Mouse (Mus musculus) midbrain, embryonic 16.5 days (tissue): ENCODE measurements around the gene Tll2. TPM values are rescaled to one million over a fixed set of nuclear protein-coding genes. Genes with fewer than 3 reads are reported as not detected.

Experiments
- ATAC-seq: fragments of 200-750 bp; cut with Nextera tagmentation; 2 replicates; pipeline ENCODE4 v1.8.0; 2017; ENCODE audit warnings: moderate TSS enrichment
- H3K27ac ChIP-seq: fragments of 300-500 bp; sonication (generic); 2 replicates; pipeline ENCODE4 v1.5.1; 2014; ENCODE audit warnings: mild to moderate bottlenecking, low read length, mixed read lengths
- H3K27me3 ChIP-seq: fragments of 300-500 bp; sonication (generic); 2 replicates; pipeline ENCODE4 v1.6.1; 2014; ENCODE audit warnings: low read depth, low read length, mixed read lengths; ENCODE audit not compliant: control insufficient read depth, insufficient read depth
- H3K36me3 ChIP-seq: fragments of 300-500 bp; sonication (generic); 2 replicates; pipeline ENCODE4 v1.6.1; 2014; ENCODE audit warnings: mild to moderate bottlenecking, low read length, moderate library complexity, mixed read lengths; ENCODE audit not compliant: control insufficient read depth, insufficient read depth
- H3K4me1 ChIP-seq: fragments of 300-500 bp; sonication (generic); 2 replicates; pipeline ENCODE4 v1.6.1; 2014; ENCODE audit warnings: mild to moderate bottlenecking, low read length, mixed read lengths; ENCODE audit not compliant: control insufficient read depth, insufficient read depth
- H3K4me2 ChIP-seq: fragments of 300-500 bp; sonication (generic); 2 replicates; pipeline ENCODE4 v1.6.1; 2014; ENCODE audit warnings: mild to moderate bottlenecking, low read length, mixed read lengths
- H3K4me3 ChIP-seq: fragments of 300-500 bp; sonication (generic); 2 replicates; pipeline ENCODE4 v1.5.1; 2014; ENCODE audit warnings: low read depth, mild to moderate bottlenecking, low read length, moderate library complexity, mixed read lengths
- H3K9ac ChIP-seq: fragments of 300-500 bp; sonication (generic); 2 replicates; pipeline ENCODE4 v1.6.1; 2014; ENCODE audit warnings: low read depth, low read length, mixed read lengths
- H3K9me3 ChIP-seq: fragments of 300-500 bp; sonication (generic); replicated peaks from 2 replicates; pipeline ENCODE4 v1.6.1; 2014; ENCODE audit warnings: mild to moderate bottlenecking, low read length, mixed read lengths; ENCODE audit not compliant: control insufficient read depth, poor library complexity, severe bottlenecking
- WGBS: fragments of 180-500 bp; shearing (Covaris S2); extraction: QIAGEN DNeasy Blood & Tissue Kit; methylation state at CpG from one replicate; pipeline ENCODE4 v1.1.7; 2014; 5-methylcytosine and 5-hydroxymethylcytosine counted together
- polyA plus RNA-seq: library from polyadenylated mRNA; unstranded; fragments of >200 nt; fragmentation: Nextera tagmentation; extraction: Ambion mirVana; gene quantifications from 2 replicates; pipeline ENCODE4 v1.2.1, GENCODE M21; 2015

Tll2 gene
- polyA plus RNA-seq, 1 experiment from 2014 or later = 1.3 TPM

DNA sequence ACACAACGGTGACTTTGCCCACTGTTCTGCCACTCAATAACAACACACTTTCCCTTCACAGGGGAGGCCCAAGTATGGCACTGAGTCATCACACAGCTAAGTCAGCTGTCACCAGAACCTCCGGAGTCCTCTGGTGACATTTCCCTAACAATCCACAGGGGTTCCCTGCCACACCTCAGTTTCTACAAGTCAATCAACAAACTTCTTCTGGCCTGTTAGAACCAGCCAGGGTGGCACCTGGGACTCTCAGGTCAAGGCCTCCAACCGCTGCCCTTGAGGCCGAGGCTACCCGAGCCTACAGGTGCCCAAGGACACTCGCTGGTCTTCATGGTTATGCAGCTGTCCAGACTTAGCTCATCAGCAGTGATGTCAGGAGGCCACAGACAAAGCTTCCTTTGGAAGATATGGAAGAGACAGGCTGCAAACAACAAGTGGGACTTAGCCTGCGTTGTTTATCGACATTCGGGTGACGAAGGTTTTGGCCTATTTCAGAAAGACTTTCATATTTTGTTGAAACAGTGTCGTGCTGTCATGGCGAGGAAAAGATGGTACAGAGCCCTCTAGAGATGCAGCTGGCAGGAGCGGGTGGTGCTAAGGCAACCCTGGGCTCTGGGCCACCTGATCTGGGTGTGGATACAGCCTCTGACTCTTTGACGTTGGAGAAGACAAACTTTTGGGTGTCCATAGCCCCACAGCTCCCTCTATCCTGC is 132.7 kb downstream of the Tll2 start:
- Histone ChIP-seq H3K4me2 (no peak overlapping the region), H3K9me3 (no peaks in the 10 kb centered on the region), H3K27ac (no peak overlapping the region), H3K36me3 (no peaks in the 10 kb centered on the region), H3K27me3 (no peaks in the 10 kb centered on the region), H3K9ac (no peak overlapping the region), H3K4me3 (no peak overlapping the region), H3K4me1 (no peaks in the 10 kb centered on the region)
- WGBS = 92% methylated on average over 14 of the region's 14 CpGs
- no peak for ATAC-seq

DNA sequence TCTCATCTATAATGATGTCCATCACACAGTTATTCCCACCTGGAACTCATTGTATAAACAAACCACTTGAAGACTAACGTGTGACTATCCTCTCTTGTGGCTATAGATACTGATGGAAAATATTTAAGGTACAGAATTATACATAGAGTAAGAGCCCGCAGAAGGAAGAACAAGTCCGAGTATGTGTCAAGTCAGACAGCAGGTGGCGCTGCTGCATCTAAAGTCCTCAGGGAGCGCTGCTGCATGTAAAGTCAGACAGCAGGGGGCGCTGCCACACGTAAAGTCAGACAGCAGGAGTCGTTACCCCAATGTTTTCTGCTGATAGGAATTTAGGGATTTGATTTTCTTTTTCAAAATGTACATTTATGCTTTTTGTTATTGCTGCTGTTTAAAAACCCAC is 135.1 kb downstream of the Tll2 start:
- H3K9ac ChIP-seq = no peak overlapping the region
- no peaks in the 10 kb centered on the region for H3K27me3 ChIP-seq
- no peaks in the 10 kb centered on the region for H3K36me3 ChIP-seq
- no peaks in the 10 kb centered on the region for H3K4me1 ChIP-seq
- no peak overlapping the region for H3K27ac ChIP-seq
- 6% methylated on average over 8 of the region's 8 CpGs for WGBS
- no peak overlapping the region for H3K4me2 ChIP-seq
- no peaks in the 10 kb centered on the region for H3K9me3 ChIP-seq
- 0 out of 2 replicates have a peak, but pooled peaks have one; percentile 39 for ATAC-seq
- no peak overlapping the region for H3K4me3 ChIP-seq

DNA sequence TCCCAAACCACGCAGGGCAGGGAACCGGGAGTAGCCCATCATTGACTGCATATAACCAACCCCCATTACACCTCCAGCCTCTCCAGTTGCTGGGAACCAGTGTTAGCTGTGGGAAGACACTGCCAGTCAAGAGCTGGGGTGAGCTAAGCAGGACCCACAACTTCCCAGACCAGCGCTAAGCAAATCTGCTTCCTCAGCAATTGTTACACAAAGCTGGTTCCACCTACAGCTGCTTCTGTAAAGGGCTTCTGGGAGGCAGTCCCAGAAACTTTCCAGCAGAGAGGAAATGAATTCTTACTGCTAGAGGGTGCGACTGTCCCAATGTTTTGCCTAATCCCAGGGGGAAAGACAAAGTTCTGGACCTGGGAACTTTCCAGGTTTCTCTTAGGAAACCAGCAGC is 151.9 kb downstream of the Tll2 start:
- H3K4me3 ChIP-seq = no peak overlapping the region
- no peak overlapping the region for H3K4me2 ChIP-seq
- no peak overlapping the region for H3K9ac ChIP-seq
- no peaks in the 10 kb centered on the region for H3K9me3 ChIP-seq
- no peak for ATAC-seq
- no peak overlapping the region for H3K27ac ChIP-seq
- no peaks in the 10 kb centered on the region for H3K27me3 ChIP-seq
- no peaks in the 10 kb centered on the region for H3K4me1 ChIP-seq
- WGBS = 71% methylated on average over 4 of the region's 4 CpGs
- H3K36me3 ChIP-seq = no peaks in the 10 kb centered on the region

DNA sequence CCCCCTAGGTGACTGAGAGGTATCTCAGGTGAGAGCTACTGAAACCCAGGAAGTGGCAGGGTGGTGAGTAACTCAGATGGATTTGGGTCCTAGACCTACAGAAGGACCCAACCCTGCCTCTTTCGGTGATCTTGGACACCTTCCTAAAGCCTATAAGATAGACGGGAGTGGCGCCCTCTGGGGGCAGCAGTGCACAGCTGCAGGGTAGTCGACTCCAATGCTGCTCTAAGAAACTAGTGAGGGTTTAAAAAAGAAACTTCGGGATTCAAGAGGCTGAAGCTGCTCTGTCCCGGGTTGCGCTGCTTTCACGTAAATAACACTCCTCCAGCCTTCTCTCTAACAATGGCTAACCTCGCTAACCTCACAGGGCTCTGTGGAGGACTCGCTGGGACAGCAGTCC is 153.1 kb downstream of the Tll2 start:
- Histone ChIP-seq H3K9me3 (no peaks in the 10 kb centered on the region), H3K36me3 (no peaks in the 10 kb centered on the region), H3K9ac (no peak overlapping the region), H3K27me3 (no peaks in the 10 kb centered on the region), H3K4me3 (no peak overlapping the region), H3K4me2 (no peak overlapping the region), H3K4me1 (no peaks in the 10 kb centered on the region), H3K27ac (no peak overlapping the region)
- 40% methylated on average over 10 of the region's 10 CpGs for WGBS
- no peak for ATAC-seq

DNA sequence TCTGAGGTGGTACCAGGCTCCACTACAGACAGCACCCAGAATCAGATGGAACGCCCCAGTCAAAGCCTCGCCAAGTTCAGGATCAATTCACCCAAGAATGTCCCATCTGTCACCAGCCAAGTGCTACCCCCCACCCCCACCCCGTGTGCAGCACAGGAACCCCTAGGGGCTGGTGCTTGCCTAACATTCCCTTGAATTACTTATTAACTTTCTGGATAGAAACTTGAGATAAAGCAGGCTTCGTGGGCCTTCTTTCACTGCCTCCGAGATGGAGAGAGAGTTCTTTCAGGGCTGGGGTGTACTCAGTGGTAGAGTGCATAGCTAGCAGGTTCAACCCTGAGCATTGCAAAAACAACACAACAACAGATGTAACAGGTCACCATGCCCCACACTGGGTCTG is 154.4 kb downstream of the Tll2 start:
- ATAC-seq = no peak
- no peak overlapping the region for H3K4me3 ChIP-seq
- H3K27me3 ChIP-seq = no peaks in the 10 kb centered on the region
- no peak overlapping the region for H3K27ac ChIP-seq
- H3K9ac ChIP-seq = no peak overlapping the region
- H3K36me3 ChIP-seq = no peaks in the 10 kb centered on the region
- H3K9me3 ChIP-seq = no peaks in the 10 kb centered on the region
- no peaks in the 10 kb centered on the region for H3K4me1 ChIP-seq
- no peak overlapping the region for H3K4me2 ChIP-seq
- WGBS = 77% methylated on average over 5 of the region's 5 CpGs

DNA sequence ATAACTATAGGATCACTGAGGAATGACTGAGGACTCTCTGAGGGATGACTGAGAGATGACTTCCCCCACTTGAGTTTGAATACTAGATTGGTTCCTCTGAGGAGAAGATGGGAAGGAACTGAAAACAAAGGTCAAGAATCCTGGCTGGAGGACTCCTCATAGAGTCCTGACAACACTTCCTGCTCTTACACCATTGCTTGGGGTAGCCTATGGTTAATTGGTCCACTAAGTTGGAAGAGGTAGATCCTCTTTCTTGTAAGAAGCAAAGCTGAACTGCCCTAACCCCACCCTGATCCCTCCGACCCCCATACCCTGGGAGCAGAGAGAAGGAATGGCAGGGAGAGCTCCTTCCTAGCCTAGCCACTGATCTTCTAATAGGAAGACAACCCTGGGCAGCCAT is 154.9 kb downstream of the Tll2 start:
- ATAC-seq = no peak
- H3K9me3 ChIP-seq = no peaks in the 10 kb centered on the region
- 87% methylated on average over 1 of the region's 1 CpGs for WGBS

DNA sequence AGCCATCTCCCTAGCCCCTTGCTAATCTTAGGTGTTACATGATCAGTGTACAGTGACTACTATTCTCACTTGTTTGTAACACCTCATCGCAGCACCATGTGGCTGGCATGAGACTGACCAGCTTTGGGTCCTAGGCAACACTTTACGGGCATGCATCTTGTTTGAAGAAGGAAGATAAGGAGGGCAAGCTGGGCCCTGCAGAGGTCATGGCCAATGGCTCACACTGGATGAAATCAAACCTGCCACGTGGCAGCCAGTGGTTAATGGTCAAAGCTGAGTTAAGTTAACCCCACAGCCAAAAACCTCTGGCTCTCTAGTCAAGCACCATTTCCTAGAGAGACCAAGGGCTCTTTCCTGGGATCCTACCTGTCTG is 158.5 kb downstream of the Tll2 start:
- WGBS = 88% methylated on average over 3 of the region's 3 CpGs
- no peaks in the 10 kb centered on the region for H3K9me3 ChIP-seq
- no peaks in the 10 kb centered on the region for H3K4me1 ChIP-seq
- no peak for ATAC-seq
- no peak overlapping the region for H3K9ac ChIP-seq
- H3K4me3 ChIP-seq = no peak overlapping the region
- no peaks in the 10 kb centered on the region for H3K27me3 ChIP-seq
- no peaks in the 10 kb centered on the region for H3K36me3 ChIP-seq
- no peak overlapping the region for H3K27ac ChIP-seq
- no peak overlapping the region for H3K4me2 ChIP-seq

More for the DNA sequence above, 154.9 kb downstream of the Tll2 start:
- no peak overlapping the region for H3K9ac ChIP-seq
- no peaks in the 10 kb centered on the region for H3K27me3 ChIP-seq
- H3K27ac ChIP-seq = no peak overlapping the region
- H3K36me3 ChIP-seq = no peaks in the 10 kb centered on the region
- H3K4me3 ChIP-seq = no peak overlapping the region
- no peaks in the 10 kb centered on the region for H3K4me1 ChIP-seq
- no peak overlapping the region for H3K4me2 ChIP-seq

DNA sequence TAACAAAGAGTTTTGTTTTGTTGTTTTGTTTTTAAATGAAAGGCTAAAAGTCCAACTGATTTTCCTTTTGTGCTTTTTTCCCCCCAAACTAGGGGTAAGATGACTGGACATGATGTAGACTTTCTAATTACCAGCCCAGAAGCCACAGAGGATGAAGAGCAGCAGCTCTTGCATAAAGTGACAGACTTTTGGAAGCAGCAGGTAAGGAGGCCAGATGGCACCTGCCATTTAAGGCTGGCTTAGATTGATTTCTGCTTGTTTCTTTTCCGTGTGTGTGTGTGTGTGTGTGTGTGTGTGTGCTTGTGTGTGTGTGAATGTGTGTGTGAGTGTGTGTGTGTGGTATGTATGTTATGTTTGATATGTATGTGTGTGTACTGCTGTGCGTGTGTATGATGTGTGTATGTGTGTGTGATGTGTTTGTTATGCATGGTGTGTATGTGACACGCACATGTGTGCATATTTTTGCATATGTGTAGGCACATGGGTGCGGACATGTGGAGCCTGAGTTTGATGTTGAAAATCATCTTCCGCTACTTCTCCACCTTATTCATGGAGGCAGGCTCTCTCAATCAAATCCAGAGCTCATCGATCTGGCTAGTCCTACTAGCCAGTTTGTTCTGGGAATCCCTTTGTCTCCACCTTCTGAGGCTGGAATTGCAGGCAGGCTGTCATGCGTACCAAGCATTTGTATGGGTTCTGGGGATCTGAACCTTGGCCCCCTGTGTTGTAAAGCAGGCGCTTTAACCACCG is 159.0 kb downstream of the Tll2 start:
- Histone ChIP-seq H3K9ac (no peak overlapping the region), H3K27me3 (no peaks in the 10 kb centered on the region), H3K4me2 (no peak overlapping the region), H3K36me3 (no peaks in the 10 kb centered on the region), H3K4me1 (no peaks in the 10 kb centered on the region), H3K9me3 (no peaks in the 10 kb centered on the region), H3K4me3 (no peak overlapping the region), H3K27ac (no peak overlapping the region)
- no peak for ATAC-seq
- WGBS = 76% methylated on average over 9 of the region's 9 CpGs

DNA sequence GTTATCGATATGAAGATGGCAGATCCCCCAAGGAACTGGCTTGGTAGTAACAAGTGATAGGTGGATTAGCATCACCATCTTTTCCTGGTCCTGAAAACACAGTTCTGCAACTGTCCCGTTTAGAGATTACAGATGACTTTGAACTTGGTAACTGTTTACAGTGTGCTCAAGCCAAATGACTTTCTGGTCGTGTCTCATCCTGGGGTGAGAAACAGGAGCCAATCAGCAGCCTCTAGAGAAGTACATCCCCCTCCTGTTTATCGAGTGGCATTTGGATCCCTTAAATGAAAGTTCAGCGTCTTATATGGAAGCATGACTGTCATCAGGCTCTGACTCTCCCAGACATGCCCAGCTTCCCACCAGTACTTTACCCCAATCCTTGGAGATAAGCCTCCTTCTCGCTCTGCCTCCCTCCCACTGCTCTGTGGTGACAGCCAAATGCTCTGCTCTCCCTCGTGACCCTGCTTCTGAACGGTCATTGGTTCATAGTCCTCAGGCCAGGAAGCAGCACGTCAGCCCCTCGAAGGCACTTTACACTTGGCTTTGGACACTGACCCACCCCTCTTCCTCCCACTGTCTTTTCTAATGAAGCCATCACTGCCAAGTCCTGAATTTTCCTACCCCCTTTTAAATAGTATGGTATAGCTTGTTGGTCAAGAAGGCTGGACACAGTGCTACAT is 161.4 kb downstream of the Tll2 start:
- Histone ChIP-seq H3K27ac (no peak overlapping the region), H3K27me3 (no peaks in the 10 kb centered on the region), H3K4me3 (no peak overlapping the region), H3K9ac (no peak overlapping the region), H3K4me1 (no peaks in the 10 kb centered on the region), H3K4me2 (no peak overlapping the region), H3K36me3 (no peaks in the 10 kb centered on the region), H3K9me3 (no peaks in the 10 kb centered on the region)
- 56% methylated on average over 10 of the region's 10 CpGs for WGBS
- ATAC-seq = no peak
